Mouse (Mus musculus): Measurements from ENCODE around the gene Kcnk13. TPM values are rescaled to one million over a fixed set of nuclear protein-coding genes. Genes with fewer than 3 reads are reported as not detected.

Gene Kcnk13
- total and polyA plus RNA-seq, 3 experiments = 0.11 TPM; not detected in 2

- Histone ChIP-seq H3K36me3 (replicated peaks) (peaks cover 93% of the 10 kb centered on the region), H3K27me3 (ENCODE audit: insufficient read depth, low read length) (no peaks in the 10 kb centered on the region), H3K4me1 (ENCODE audit: insufficient read depth, low read depth, low read length) (0 out of 2 replicates have a peak, but pooled peaks cover 3% of the 10 kb centered on the region), H3K9me3 (replicated peaks) (no peaks in the 10 kb centered on the region), H3K4me3 (ENCODE audit: low read depth, low read length) (no peak overlapping the region)
- no peak for DNase-seq (ENCODE audit: low spot score)
- no peak for TF ChIP-seq CTCF (IDR thresholded peaks at IDR 0.05; ENCODE audit: low read depth, low read length)
- ATAC-seq (ENCODE audit: extremely low read depth, insufficient number of reproducible peaks, low FRiP score, poor library complexity, severe bottlenecking) = no peak
Observed at GRCm38 (mm10) chr12:99939179-99939578, 25.1 kb upstream of the Kcnk13 start.

GRCm38 (mm10) chr12:99940704-99941103, 23.6 kb upstream of the Kcnk13 start:
- no peak for ATAC-seq (ENCODE audit: extremely low read depth, insufficient number of reproducible peaks, low FRiP score, poor library complexity, severe bottlenecking)
- no peak for DNase-seq (ENCODE audit: low spot score)
- H3K36me3 ChIP-seq (replicated peaks) = peaks cover 94% of the 10 kb centered on the region
- H3K9me3 ChIP-seq (replicated peaks) = no peaks in the 10 kb centered on the region
- no peak for TF ChIP-seq GATA2 (IDR thresholded peaks at IDR 0.05; ENCODE audit: borderline replicate concordance, low read depth, low read length)
- no peaks in the 10 kb centered on the region for H3K27me3 ChIP-seq (ENCODE audit: insufficient read depth, low read length)
- 0 out of 2 replicates have a peak, but pooled peaks cover 3% of the 10 kb centered on the region for H3K4me1 ChIP-seq (ENCODE audit: insufficient read depth, low read depth, low read length)
- H3K4me3 ChIP-seq (ENCODE audit: low read depth, low read length) = no peak overlapping the region

GRCm38 (mm10) chr12:99942441-99942840, 21.9 kb upstream of the Kcnk13 start:
- Histone ChIP-seq H3K4me3 (ENCODE audit: low read depth, low read length) (no peak overlapping the region), H3K36me3 (replicated peaks) (peaks cover 94% of the 10 kb centered on the region), H3K27me3 (ENCODE audit: insufficient read depth, low read length) (no peaks in the 10 kb centered on the region), H3K4me1 (ENCODE audit: insufficient read depth, low read depth, low read length) (0 out of 2 replicates have a peak, but pooled peaks cover 3% of the 10 kb centered on the region), H3K9me3 (replicated peaks) (no peaks in the 10 kb centered on the region)
- TF ChIP-seq CTCF (IDR thresholded peaks at IDR 0.05; ENCODE audit: low read depth, low read length) (no peak), GATA1 (IDR thresholded peaks at IDR 0.05; ENCODE audit: borderline replicate concordance, low read length) (no peak), POLR2AphosphoS5 (IDR thresholded peaks at IDR 0.05; ENCODE audit: insufficient replicate concordance, low read depth, low read length) (no peak), TAL1 (conservative IDR thresholded peaks at IDR 0.05; ENCODE audit: low read depth, low read length) (no peak), GATA2 (IDR thresholded peaks at IDR 0.05; ENCODE audit: borderline replicate concordance, low read depth, low read length) (no peak)
- no peak for ATAC-seq (ENCODE audit: extremely low read depth, insufficient number of reproducible peaks, low FRiP score, poor library complexity, severe bottlenecking)
- no peak for DNase-seq (ENCODE audit: low spot score)

DNA sequence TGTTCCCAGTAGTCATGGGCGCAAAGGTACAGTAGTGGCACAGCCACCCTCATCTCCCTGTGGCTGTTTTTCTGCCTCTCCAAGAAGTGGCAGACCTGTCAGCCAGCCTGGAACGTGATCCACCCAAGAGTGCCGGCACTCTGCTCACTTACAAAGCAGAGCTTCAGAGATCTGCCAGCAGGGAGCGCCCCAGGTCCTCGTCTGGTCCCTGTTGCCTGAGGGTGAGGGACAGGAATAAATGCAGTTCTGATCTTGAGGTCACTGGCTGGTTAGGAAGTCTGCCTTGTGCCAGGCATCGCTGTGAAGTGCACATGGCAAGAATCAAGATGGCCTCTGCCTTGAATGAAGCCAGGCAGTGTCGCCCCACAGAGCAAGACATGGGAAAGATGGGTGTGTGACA, 11.4 kb upstream of the Kcnk13 start:
- H3K4me1 ChIP-seq (ENCODE audit: insufficient read depth, low read depth, low read length) = no peaks in the 10 kb centered on the region
- DNase-seq (ENCODE audit: low spot score) (no peak), ATAC-seq (ENCODE audit: extremely low read depth, insufficient number of reproducible peaks, low FRiP score, poor library complexity, severe bottlenecking) (no peak)
- H3K27me3 ChIP-seq (ENCODE audit: insufficient read depth, low read length) = no peaks in the 10 kb centered on the region
- H3K4me3 ChIP-seq (ENCODE audit: low read depth, low read length) = no peak overlapping the region
- H3K36me3 ChIP-seq (replicated peaks) = peaks cover 75% of the 10 kb centered on the region
- peak; percentile 12; the same call in 1 of the 2 replicates for TF ChIP-seq CTCF (IDR thresholded peaks at IDR 0.05; ENCODE audit: low read depth, low read length)
- TF ChIP-seq TAL1 (conservative IDR thresholded peaks at IDR 0.05; ENCODE audit: low read depth, low read length) = no peak
- no peak for TF ChIP-seq POLR2AphosphoS5 (IDR thresholded peaks at IDR 0.05; ENCODE audit: insufficient replicate concordance, low read depth, low read length)
- no peaks in the 10 kb centered on the region for H3K9me3 ChIP-seq (replicated peaks)

DNA sequence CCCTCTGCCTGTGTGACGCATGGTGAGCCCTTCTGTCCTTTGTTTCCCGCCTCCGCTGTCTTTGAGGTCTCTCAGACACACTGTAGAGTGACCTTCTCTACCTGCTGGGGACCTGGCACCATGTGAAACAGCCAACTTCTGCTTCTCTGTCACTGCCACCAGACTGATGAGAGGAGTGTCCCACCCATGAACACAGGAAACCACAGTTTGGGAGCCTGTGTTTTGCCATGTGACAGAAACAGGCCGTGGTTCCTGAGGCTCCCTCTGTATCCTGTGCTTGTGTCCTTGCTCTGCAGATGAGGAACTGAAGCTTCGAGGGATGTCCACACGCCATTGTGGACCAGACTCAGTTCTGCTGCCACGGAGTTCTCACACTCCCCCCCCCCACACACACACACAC, 7.9 kb upstream of the Kcnk13 start:
- Histone ChIP-seq H3K36me3 (replicated peaks) (peaks cover 45% of the 10 kb centered on the region), H3K27me3 (ENCODE audit: insufficient read depth, low read length) (no peaks in the 10 kb centered on the region), H3K4me3 (ENCODE audit: low read depth, low read length) (no peak overlapping the region), H3K4me1 (ENCODE audit: insufficient read depth, low read depth, low read length) (no peaks in the 10 kb centered on the region), H3K9me3 (replicated peaks) (no peaks in the 10 kb centered on the region)
- TF ChIP-seq POLR2AphosphoS5 (IDR thresholded peaks at IDR 0.05; ENCODE audit: insufficient replicate concordance, low read depth, low read length) (no peak), CTCF (IDR thresholded peaks at IDR 0.05; ENCODE audit: low read depth, low read length) (no peak), TAL1 (conservative IDR thresholded peaks at IDR 0.05; ENCODE audit: low read depth, low read length) (no peak), GATA1 (IDR thresholded peaks at IDR 0.05; ENCODE audit: borderline replicate concordance, low read length) (no peak)
- DNase-seq (ENCODE audit: low spot score) (no peak), ATAC-seq (ENCODE audit: extremely low read depth, insufficient number of reproducible peaks, low FRiP score, poor library complexity, severe bottlenecking) (no peak)

DNA sequence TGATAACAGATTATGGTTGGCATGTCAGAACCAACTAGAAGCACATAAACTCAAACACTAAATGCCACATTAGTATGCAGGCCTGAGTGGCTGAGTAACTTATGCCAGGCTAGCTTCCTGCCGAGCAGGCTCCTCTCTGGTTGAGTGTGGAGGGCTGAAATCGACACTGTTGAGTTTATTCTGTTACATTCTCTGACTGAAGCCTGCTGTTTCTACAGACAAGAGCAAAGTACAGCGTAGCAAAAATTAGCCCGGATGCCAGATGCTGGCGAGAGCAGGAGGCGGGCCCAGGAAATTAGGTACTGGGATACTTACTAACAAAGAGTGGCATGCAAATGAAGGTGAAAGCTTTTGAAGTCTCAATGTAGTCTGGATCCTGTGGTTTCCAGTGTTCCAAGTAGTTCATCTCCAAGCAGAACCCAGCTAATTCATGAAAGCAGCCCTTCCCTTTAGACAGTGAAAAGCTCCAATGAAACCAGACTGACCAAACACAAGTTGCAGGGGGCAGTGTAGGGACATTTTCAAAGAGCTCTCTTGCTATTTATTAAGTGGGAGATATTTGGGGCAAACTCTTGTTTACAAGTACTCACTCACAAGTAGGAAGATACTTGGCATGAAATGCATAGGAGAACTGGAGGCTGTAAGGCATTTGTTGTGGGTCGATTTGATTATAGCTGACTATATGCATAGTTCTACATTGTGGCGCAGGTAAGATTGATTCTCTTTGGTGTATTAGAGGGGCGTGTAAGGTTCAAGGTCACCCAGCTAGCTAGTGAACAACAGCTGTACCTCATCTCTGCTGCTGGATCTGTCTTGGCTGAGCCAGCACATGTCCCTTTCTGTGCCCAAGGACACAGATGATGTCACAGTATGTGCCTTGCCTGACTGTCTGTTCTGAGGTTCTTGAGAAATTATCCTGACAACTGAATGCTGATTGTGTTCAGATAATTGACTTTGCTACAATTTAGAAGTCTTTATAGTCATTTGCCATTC, 5.9 kb upstream of the Kcnk13 start:
- TF ChIP-seq TAL1 (conservative IDR thresholded peaks at IDR 0.05; ENCODE audit: low read depth, low read length) (no peak), CTCF (IDR thresholded peaks at IDR 0.05; ENCODE audit: low read depth, low read length) (no peak), GATA1 (IDR thresholded peaks at IDR 0.05; ENCODE audit: borderline replicate concordance, low read length) (no peak), GATA2 (IDR thresholded peaks at IDR 0.05; ENCODE audit: borderline replicate concordance, low read depth, low read length) (no peak), POLR2AphosphoS5 (IDR thresholded peaks at IDR 0.05; ENCODE audit: insufficient replicate concordance, low read depth, low read length) (no peak)
- Histone ChIP-seq H3K4me1 (ENCODE audit: insufficient read depth, low read depth, low read length) (no peaks in the 10 kb centered on the region), H3K36me3 (replicated peaks) (peaks cover 30% of the 10 kb centered on the region), H3K27me3 (ENCODE audit: insufficient read depth, low read length) (no peaks in the 10 kb centered on the region), H3K4me3 (ENCODE audit: low read depth, low read length) (no peak overlapping the region), H3K9me3 (replicated peaks) (no peaks in the 10 kb centered on the region)
- DNase-seq (ENCODE audit: low spot score) (no peak), ATAC-seq (ENCODE audit: extremely low read depth, insufficient number of reproducible peaks, low FRiP score, poor library complexity, severe bottlenecking) (no peak)

All from G1E (cell line).